Mouse (Mus musculus) thymus, adult 2 months (tissue): ENCODE data around the gene Ehbp1.

Source experiments
- CTCF ChIP-seq: fragments of 200-500 bp; IDR thresholded peaks from 2 replicates; pipeline ENCODE4 v1.5.1; 2012; ENCODE audit warnings: mild to moderate bottlenecking, control low read depth, low read length, moderate library complexity, borderline replicate concordance; ENCODE audit not compliant: control insufficient read depth, poor library complexity, insufficient read depth; ENCODE audit errors: extremely low read depth
- POLR2A ChIP-seq: fragments of 200-500 bp; IDR thresholded peaks from 2 replicates; pipeline ENCODE4 v1.6.1; 2012; ENCODE audit warnings: mild to moderate bottlenecking, low read length, control low read depth, moderate library complexity; ENCODE audit not compliant: control insufficient read depth, poor library complexity, insufficient read depth; ENCODE audit errors: extremely low read depth

GRCm38 (mm10) chr11:22206611-22207010, 135.5 kb downstream of the Ehbp1 start:
- TF ChIP-seq CTCF (no peak), POLR2A (no peak)
